Mouse (Mus musculus): ENCODE data around the gene Tshz3.

Gene Tshz3

DNA sequence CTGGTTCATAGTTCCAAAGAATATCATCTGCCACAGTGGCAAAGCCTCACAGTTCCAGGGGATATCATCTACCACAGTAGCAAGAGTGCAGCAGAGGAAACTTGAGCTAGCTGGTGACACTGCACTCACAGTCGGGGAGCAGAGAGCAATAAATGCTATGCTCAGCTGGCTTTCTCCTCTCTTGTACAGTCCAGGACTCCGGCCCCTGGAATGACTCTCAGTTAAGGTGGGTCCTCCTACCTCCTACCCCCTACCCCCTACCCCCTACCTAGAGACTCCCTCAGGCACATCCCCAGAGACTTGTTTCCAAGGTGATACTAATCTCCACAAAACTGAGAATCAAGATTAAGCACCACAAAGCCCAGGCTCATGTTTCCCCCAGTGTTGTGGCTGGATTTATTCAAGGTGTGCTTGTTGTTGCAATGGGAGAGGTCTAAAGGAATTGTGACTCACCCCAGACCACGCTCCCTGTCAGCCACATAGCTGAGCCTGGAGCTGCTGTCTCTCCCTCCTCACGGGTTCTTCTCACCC is 86.4 kb downstream of the Tshz3 start:
- DNase-seq (ENCODE audit: low read depth, low spot score): no peak

DNA sequence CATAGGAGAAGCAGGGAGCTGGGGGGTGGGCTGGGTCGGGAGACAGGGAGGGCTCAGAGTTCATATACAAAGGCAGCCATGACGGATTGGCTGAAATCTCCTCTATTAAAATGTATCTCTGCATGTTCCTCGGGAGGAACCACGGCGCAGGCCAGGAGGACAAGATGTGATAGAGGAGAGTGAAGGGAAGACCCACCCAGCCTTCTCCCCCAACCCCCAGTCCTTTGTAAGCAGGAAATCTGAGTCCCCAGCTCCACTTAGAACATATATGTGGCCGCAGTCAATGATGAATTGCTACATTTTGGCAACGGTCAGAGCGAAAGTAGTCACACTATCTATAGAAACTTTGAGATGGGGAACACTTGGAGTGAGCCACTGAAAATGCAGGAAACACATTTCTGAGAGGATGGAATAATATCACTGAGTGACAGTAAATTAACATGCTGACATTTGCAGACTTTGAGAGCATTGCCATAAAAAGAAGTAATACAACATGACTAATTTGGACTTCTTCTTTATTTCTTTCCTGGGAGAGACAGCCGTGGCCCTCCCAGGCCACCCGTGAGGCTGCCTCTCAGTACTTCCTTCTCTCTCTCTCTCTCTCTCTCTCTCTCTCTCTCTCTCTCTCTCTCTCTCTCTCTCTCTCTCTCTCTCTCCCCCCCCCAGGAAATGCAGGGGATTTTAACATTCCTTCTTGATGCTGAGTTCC is 88.9 kb downstream of the Tshz3 start:
- DNase-seq (ENCODE audit: low read depth, low spot score): no peak

DNA sequence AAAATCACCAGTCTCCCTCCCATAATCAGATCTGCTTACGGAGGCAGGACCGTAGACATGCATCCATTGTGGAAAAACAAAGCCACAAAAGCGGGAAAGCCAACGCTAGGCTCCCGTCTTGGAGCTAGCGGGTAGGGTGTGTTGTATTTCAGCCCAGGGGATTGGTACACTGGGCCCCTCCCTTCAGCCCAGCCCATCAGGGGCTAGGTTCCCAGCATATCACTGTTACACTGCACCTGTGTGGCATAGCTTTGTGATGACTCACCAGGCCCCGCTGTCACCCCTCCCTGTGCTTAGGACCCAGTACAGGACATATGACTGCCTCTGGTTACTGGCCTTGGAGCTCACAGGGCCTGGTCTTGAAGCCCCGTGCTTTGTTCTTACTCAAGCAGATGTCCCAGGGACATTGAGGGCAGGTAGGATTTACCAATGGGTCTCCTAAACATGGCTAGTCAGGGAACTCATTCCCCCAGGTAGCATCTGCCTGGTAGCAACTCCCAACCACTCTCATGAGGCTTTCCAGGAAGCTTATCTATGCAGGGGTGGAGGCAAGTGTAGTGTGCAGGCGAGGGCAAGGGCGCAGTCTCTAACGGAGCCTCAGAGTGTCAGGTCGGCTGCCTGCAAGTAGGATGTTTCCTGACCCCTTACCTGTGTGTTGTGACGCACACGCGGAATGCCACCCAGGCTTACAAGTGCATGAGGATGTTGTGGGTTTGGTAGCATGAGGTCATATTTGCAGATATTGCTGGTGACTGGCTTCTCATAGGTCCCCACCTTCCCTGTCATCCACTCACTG is 98.7 kb downstream of the Tshz3 start:
- no peak for DNase-seq (ENCODE audit: low read depth, low spot score)
